14 mouse cellular contexts compared by ENCODE assay signal in genomic region chr17:83809197-83809829, GRCm38 (mm10). TPM values are rescaled to one million over a fixed set of nuclear protein-coding genes. Genes with fewer than 3 reads are reported as not detected.
DNase-seq lines count a peak whose midpoint lies in the region; ATAC-seq and TF ChIP-seq lines count a peak whose summit lies in the region.
"Had no signal": no experiment of that assay in that cellular context is flagged by ENCODE, and none has a peak within 500 bp of the region (broad histone marks: within the 10 kb centered on the region; RNA-seq: fewer than 3 reads in every experiment).

No protein-coding gene starts in this region.

- 70% methylated on average over 17 of the region's 17 CpGs for WGBS in spleen, adult 2 months
- 91% methylated on average over 17 of the region's 17 CpGs for WGBS in hindbrain, embryonic 11.5 days

- ATAC-seq in megakaryocyte progenitor cell, adult 5-6 weeks (replicated peaks; ENCODE audit: poor library complexity): peak; percentile 59
- no peak for ATAC-seq in hindbrain, embryonic 11.5 days (ENCODE audit: low FRiP score)
- ATAC-seq: forebrain, embryonic 14.5 days had no signal

- peak; percentile 41; the same call in 1 of the 2 replicates for TF ChIP-seq POLR2A in spleen, adult 2 months (IDR thresholded peaks at IDR 0.05; ENCODE audit: low read depth, low read length)

- peaks cover 13% of the 10 kb centered on the region; the same call in 1 of the 2 replicates for H3K4me1 ChIP-seq in spleen, adult 2 months (ENCODE audit: control insufficient read depth, insufficient read depth, insufficient read length)
- H3K4me1 ChIP-seq in erythroblast, embryonic 14.5 days (ENCODE audit: control insufficient read depth): peaks cover 75% of the 10 kb centered on the region
- no peaks in the 10 kb centered on the region for H3K4me1 ChIP-seq in hindbrain, embryonic 11.5 days (replicated peaks; ENCODE audit: control insufficient read depth, insufficient read depth, low read length)

- intact Hi-C loops in left cerebral cortex, postnatal 36 days (cut with DNase I): no loop called here

- TF ChIP-seq CTCF in spleen, adult 2 months (IDR thresholded peaks at IDR 0.05; ENCODE audit: extremely low read depth, insufficient read depth, insufficient read length, insufficient replicate concordance): no peak

- no peak overlapping the region for H3K9ac ChIP-seq in hindbrain, embryonic 11.5 days (ENCODE audit: low read depth, low read length)

- H3K36me3 ChIP-seq in spleen, adult 2 months (ENCODE audit: control insufficient read depth, insufficient read depth, low read length): peaks cover 25% of the 10 kb centered on the region
- peaks cover 69% of the 10 kb centered on the region for H3K36me3 ChIP-seq in erythroblast, embryonic 14.5 days (ENCODE audit: control insufficient read depth)
- H3K36me3 ChIP-seq in hindbrain, embryonic 11.5 days (ENCODE audit: control insufficient read depth, insufficient read depth, low read length): no peaks in the 10 kb centered on the region

- no peak for DNase-seq in spleen, adult 2 months (ENCODE audit: low read depth in 1 of 2, low spot score in 2 of 2)
- DNase-seq in spleen, adult 18-20 months: no peak
- DNase-seq in layer of hippocampus, adult 8-10 months (ENCODE audit: low spot score in 2 of 2): no peak
- DNase-seq in left cerebral cortex, postnatal 36 days (ENCODE audit: low spot score in 2 of 2): no peak
- DNase-seq in hindbrain, embryonic 11.5 days (ENCODE audit: low spot score): no peak
- DNase-seq: cerebellum, adult 11 months; embryo, embryonic 11 days; kidney, adult 8-10 months; midbrain, embryonic 14.5 days; thymus, postnatal 25 days had no signal

- H3K27me3 ChIP-seq in spleen, adult 2 months (ENCODE audit: control insufficient read depth, insufficient read depth, low read length): no peaks in the 10 kb centered on the region
- H3K27me3 ChIP-seq in erythroblast, embryonic 14.5 days (ENCODE audit: control insufficient read depth): no peaks in the 10 kb centered on the region
- H3K27me3 ChIP-seq in hindbrain, embryonic 11.5 days (ENCODE audit: control insufficient read depth, insufficient read depth, low read length): no peaks in the 10 kb centered on the region
- H3K27me3 ChIP-seq: CH12.LX had no signal

- H3K27ac ChIP-seq in spleen, adult 2 months (ENCODE audit: insufficient read depth, low read length): peak overlapping the region; percentile 67
- H3K27ac ChIP-seq in hindbrain, embryonic 11.5 days (ENCODE audit: low read depth, low read length): no peak overlapping the region

- no peak overlapping the region for H3K4me3 ChIP-seq in spleen, adult 2 months (ENCODE audit: extremely low read depth, insufficient read depth, insufficient read length)
- peak overlapping the region; percentile 59 for H3K4me3 ChIP-seq in erythroblast, embryonic 14.5 days (replicated peaks)
- H3K4me3 ChIP-seq in hindbrain, embryonic 11.5 days (ENCODE audit: low read depth, low read length): no peak overlapping the region

- H3K9me3 ChIP-seq in erythroblast, embryonic 14.5 days (ENCODE audit: control insufficient read depth, low read length): no peaks in the 10 kb centered on the region
- no peaks in the 10 kb centered on the region for H3K9me3 ChIP-seq in hindbrain, embryonic 11.5 days (ENCODE audit: control insufficient read depth, low read length)

- H3K4me2 ChIP-seq in hindbrain, embryonic 11.5 days (replicated peaks; ENCODE audit: low read depth, low read length): no peak overlapping the region

RNA-seq across cellular contexts. Expression of gene Haao, which starts 38.5 kb away (rescaled TPM):
- 98.5 and 112 TPM in 2 replicates for polyA plus RNA-seq in spleen, adult 2 months (2012; rRNA removed)
- polyA plus RNA-seq in erythroblast, embryonic 14.5 days (2012): 0.12 TPM in 1 of 2 replicates, not detected in the other
- total RNA-seq in megakaryocyte progenitor cell, adult 5-6 weeks (2015): 21.6 and 34.9 TPM in 2 replicates
- total RNA-seq in megakaryocyte progenitor cell, adult 5-6 weeks (2017): 22.0 and 22.2 TPM in 2 replicates
- 1 to 10 TPM in 2 of 4 experiments, not detected in 2; 1.9 to 2.8 TPM for total RNA-seq in layer of hippocampus, adult 8-10 months (2022)
- total RNA-seq in left cerebral cortex, postnatal 36 days (2021): under 1 TPM in 1 of 2 experiments, not detected in 1; 0.25 TPM
- 0.18 TPM in 1 of 2 replicates, not detected in the other for polyA plus RNA-seq in hindbrain, embryonic 11.5 days (2014; fragmentation: Nextera tagmentation; extraction: Ambion mirVana)

Comparison
In these comparisons a context has a peak if more than half of its experiments do, and no peak if none do; other contexts are left out.
1. RNA of gene Haao, which starts 38.5 kb away (total RNA-seq): 21.6 to 34.9 TPM in megakaryocyte progenitor cell, adult 5-6 weeks; 1.9 to 2.8 TPM in layer of hippocampus, adult 8-10 months and 0.25 TPM in left cerebral cortex, postnatal 36 days; every median in the first group is over 4 times any median in the second.